Mouse (Mus musculus) forebrain, embryonic 11.5 days (tissue): ENCODE measurements around the gene Slc31a2. TPM values are rescaled to one million over a fixed set of nuclear protein-coding genes. Genes with fewer than 3 reads are reported as not detected.

Source experiments
- ATAC-seq: fragments of 200-750 bp; cut with Nextera tagmentation; replicated peaks from 2 replicates; pipeline ENCODE4 v1.8.0; 2017; ENCODE audit warnings: moderate TSS enrichment; ENCODE audit not compliant: low FRiP score
- DNase-seq: peaks from one replicate; pipeline ENCODE4 v3.0.0-alpha.2; 2017; ENCODE audit warnings: low spot score
- H3K27ac ChIP-seq: fragments of 300-500 bp; sonication (generic); 2 replicates; pipeline ENCODE4 v1.5.1; 2014; ENCODE audit warnings: low read depth, low read length
- H3K27me3 ChIP-seq: fragments of 300-500 bp; sonication (generic); 2 replicates; pipeline ENCODE4 v1.6.1; 2014; ENCODE audit warnings: mild to moderate bottlenecking, low read length, mixed read lengths; ENCODE audit not compliant: control insufficient read depth, insufficient read depth
- H3K36me3 ChIP-seq: fragments of 300-500 bp; sonication (generic); 2 replicates; pipeline ENCODE4 v1.6.1; 2014; ENCODE audit warnings: mild to moderate bottlenecking, low read length, moderate library complexity, mixed read lengths; ENCODE audit not compliant: control insufficient read depth, insufficient read depth
- H3K4me1 ChIP-seq: fragments of 300-500 bp; sonication (generic); replicated peaks from 2 replicates; pipeline ENCODE4 v1.6.1; 2014; ENCODE audit warnings: low read length, mixed read lengths; ENCODE audit not compliant: control insufficient read depth, insufficient read depth
- H3K4me2 ChIP-seq: fragments of 300-500 bp; sonication (generic); 2 replicates; pipeline ENCODE4 v1.6.1; 2014; ENCODE audit warnings: low read depth, mild to moderate bottlenecking, low read length, moderate library complexity, mixed read lengths; ENCODE audit not compliant: severe bottlenecking
- H3K4me3 ChIP-seq: fragments of 300-500 bp; sonication (generic); 2 replicates; pipeline ENCODE4 v1.5.1; 2014; ENCODE audit warnings: low read depth, low read length
- H3K9ac ChIP-seq: fragments of 300-500 bp; sonication (generic); 2 replicates; pipeline ENCODE4 v1.6.1; 2014; ENCODE audit warnings: low read length
- H3K9me3 ChIP-seq: fragments of 300-500 bp; sonication (generic); 2 replicates; pipeline ENCODE4 v1.6.1; 2016; ENCODE audit warnings: low read length, mixed read lengths; ENCODE audit not compliant: control insufficient read depth
- WGBS: fragments of 180-500 bp; shearing (Covaris S2); extraction: QIAGEN DNeasy Blood & Tissue Kit; methylation state at CpG from one replicate; pipeline ENCODE4 v1.1.7; 2014; 5-methylcytosine and 5-hydroxymethylcytosine counted together
- polyA plus RNA-seq: library from polyadenylated mRNA; unstranded; fragments of >200 nt; fragmentation: Nextera tagmentation; extraction: Ambion mirVana; gene quantifications from 2 replicates; pipeline ENCODE4 v1.2.1, GENCODE M21; 2014

The Slc31a2 gene
- polyA plus RNA-seq, 1 experiment from 2014 or later: 7.9 TPM

DNA sequence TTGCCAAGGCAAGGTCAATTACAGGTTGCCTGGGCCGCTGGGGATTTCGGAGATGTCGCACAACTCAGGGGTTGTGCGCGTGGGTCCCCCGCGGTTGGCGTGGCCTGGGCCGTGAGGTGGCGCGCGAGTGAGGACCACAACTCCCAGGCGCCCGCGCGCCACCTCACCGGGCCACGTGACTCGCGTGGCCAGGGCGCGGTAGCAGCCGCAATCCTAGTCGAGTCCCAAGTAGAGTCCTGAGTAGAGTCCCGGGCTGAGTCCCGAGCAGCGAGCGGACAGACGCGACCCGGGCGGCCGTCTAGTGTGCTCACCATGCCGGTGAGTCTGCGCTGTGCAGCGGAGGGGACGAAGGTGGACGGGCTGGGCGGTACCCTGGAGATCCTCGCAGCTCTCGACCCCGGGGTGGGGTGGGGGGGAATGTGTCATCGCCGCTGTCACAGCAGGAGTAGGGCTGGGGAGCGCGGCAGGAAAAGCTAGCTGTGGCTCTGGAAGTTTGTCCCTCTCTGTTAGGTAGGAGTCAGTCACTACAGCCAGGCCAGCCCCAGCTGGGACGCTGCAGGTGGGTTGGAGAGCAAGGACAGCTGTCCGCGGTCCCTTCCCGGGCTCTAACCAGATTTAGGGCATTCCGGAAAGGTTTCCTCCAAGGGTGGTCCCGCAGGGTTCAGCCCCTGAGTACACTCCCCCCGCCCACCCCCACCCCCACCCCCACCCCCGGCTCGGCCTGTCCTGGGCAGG, 24.1 kb downstream of the Slc31a2 start:
- Histone ChIP-seq H3K36me3 (no peaks in the 10 kb centered on the region), H3K4me1 (peaks cover 3% of the 10 kb centered on the region; the same call in 1 of the 2 replicates), H3K9me3 (no peaks in the 10 kb centered on the region), H3K27ac (no peak overlapping the region), H3K4me2 (peak overlapping the region; percentile 86), H3K4me3 (peak overlapping the region; percentile 69), H3K9ac (peak overlapping the region; percentile 63), H3K27me3 (no peaks in the 10 kb centered on the region)
- DNase-seq: peak; percentile 87
- peak; percentile 97 for ATAC-seq
- WGBS: under 1% methylated on average over 55 of the region's 55 CpGs

DNA sequence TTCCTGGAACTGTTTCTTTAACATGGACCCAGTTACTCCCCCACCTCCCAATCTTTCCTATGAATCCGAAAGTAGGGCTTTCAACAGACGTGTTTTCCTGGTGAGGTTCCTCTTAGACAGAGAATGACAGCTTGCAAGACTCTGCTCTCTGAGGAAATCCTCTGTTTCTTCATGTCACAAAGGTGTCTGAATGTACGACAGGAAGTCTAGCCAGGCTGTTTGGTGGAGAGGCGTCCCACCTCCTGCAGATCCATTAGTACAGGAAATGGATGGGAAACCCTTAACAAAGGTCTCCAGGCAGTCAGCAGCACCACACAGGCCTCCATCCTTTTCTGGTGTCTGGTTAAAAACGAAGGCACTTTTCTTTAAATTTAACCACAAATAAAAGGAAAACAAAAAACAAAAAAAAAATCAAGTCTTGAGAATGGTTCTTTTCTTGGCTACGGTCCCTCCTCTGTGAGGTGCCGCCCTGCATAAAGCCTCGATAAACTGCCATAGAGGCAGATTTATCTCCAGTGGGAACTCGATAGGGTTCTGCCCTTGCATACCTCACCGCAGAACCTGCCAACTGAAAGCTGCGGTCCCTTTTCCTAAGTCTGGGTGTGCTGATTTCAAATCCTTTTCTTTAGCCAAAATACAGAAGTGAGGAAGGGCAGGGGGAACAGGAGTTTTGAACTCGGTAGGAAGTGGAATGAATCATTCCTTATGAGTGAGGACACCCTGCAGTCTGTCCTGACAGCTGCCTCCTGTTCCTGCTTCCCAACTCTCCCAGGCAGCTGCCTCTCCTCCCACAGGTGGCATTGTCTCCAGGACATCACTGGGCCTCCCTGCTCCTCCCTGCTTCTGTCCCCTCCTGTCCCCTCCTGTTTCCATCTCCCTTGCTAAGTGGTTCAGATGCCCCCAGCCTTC, 24.9 kb downstream of the Slc31a2 start:
- no peaks in the 10 kb centered on the region for H3K9me3 ChIP-seq
- peak overlapping the region; percentile 63; the same call in 1 of the 2 replicates for H3K9ac ChIP-seq
- H3K27me3 ChIP-seq: no peaks in the 10 kb centered on the region
- WGBS: 20% methylated on average over 12 of the region's 12 CpGs
- no peak overlapping the region for H3K27ac ChIP-seq
- peak overlapping the region; percentile 86 for H3K4me2 ChIP-seq
- peaks cover 3% of the 10 kb centered on the region; the same call in 1 of the 2 replicates for H3K4me1 ChIP-seq
- H3K36me3 ChIP-seq: no peaks in the 10 kb centered on the region
- DNase-seq (no peak), ATAC-seq (no peak; the same call in 1 of the 2 replicates)
- H3K4me3 ChIP-seq: peak overlapping the region; percentile 69

DNA sequence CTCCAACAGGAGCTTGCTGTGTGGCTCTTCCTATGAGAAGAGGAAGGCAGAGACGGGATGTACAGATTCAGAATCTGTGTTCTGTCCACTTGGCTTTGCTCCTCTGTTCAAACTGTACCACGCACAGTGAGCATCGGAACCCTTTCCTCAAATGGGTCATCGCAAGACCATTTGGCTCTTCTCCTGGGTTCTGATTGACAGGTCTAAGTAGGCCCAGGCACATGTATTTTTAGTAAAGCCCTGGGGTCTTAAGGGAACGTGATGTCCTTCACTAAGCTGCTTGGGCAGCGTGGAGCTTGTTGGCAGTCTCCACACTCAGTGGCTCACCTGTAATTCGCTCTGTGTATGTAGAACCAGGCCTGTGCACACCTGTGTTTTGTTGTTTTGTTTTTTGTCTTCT, 26.9 kb downstream of the Slc31a2 start:
- Histone ChIP-seq H3K9ac (no peak overlapping the region), H3K27me3 (no peaks in the 10 kb centered on the region), H3K4me1 (peaks cover 3% of the 10 kb centered on the region; the same call in 1 of the 2 replicates), H3K4me3 (no peak overlapping the region), H3K36me3 (no peaks in the 10 kb centered on the region), H3K9me3 (no peaks in the 10 kb centered on the region), H3K4me2 (no peak overlapping the region), H3K27ac (no peak overlapping the region)
- no peak for DNase-seq
- WGBS: 87% methylated on average over 7 of the region's 7 CpGs
- no peak for ATAC-seq

- 93% methylated on average over 9 of the region's 9 CpGs for WGBS
- DNase-seq: no peak
- H3K4me2 ChIP-seq: no peak overlapping the region
These were observed 28.6 kb downstream of the Slc31a2 start for GRCm38 (mm10) chr4:62290816-62291505.

GRCm38 (mm10) chr4:62292461-62293180, 30.3 kb downstream of the Slc31a2 start:
- ATAC-seq (no peak), DNase-seq (no peak)
- no peaks in the 10 kb centered on the region for H3K27me3 ChIP-seq
- WGBS: 82% methylated on average over 8 of the region's 8 CpGs
- H3K4me2 ChIP-seq: no peak overlapping the region
- no peak overlapping the region for H3K4me3 ChIP-seq
- H3K27ac ChIP-seq: no peak overlapping the region
- no peaks in the 10 kb centered on the region for H3K36me3 ChIP-seq
- no peaks in the 10 kb centered on the region for H3K9me3 ChIP-seq
- H3K4me1 ChIP-seq: no peaks in the 10 kb centered on the region
- H3K9ac ChIP-seq: no peak overlapping the region

More at GRCm38 (mm10) chr4:62290816-62291505, 28.6 kb downstream of the Slc31a2 start:
- H3K4me3 ChIP-seq: no peak overlapping the region
- H3K27ac ChIP-seq: no peak overlapping the region
- no peaks in the 10 kb centered on the region for H3K36me3 ChIP-seq
- H3K4me1 ChIP-seq: peaks cover 3% of the 10 kb centered on the region; the same call in 1 of the 2 replicates
- no peak overlapping the region for H3K9ac ChIP-seq
- no peaks in the 10 kb centered on the region for H3K9me3 ChIP-seq
- ATAC-seq: no peak
- H3K27me3 ChIP-seq: no peaks in the 10 kb centered on the region

- Histone ChIP-seq H3K4me1 (no peaks in the 10 kb centered on the region), H3K9ac (no peak overlapping the region), H3K27ac (no peak overlapping the region), H3K4me3 (no peak overlapping the region), H3K36me3 (no peaks in the 10 kb centered on the region), H3K27me3 (no peaks in the 10 kb centered on the region), H3K4me2 (no peak overlapping the region), H3K9me3 (no peaks in the 10 kb centered on the region)
- 71% methylated on average over 10 of the region's 10 CpGs for WGBS
- DNase-seq: no peak
- no peak for ATAC-seq
These were observed 31.0 kb downstream of the Slc31a2 start for GRCm38 (mm10) chr4:62293219-62293861.

DNA sequence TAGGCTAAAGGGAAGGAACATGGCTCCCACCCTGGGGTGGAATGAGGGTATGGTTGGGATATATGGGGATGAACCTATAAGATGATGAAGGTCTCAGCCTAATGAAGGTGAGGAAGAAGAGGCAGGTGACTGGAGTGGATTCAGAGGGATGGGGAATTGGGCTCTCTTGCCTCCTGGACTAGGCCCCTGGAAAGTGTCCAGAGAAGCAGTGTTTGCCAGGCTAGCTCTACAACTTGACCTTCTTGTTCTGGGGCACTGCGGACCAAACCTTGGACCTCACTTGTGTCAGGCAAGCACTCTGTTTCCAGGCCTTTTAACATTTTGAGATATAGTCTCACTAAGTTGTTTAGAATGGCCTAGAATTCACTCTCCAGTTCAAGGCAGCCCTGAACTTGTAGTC, 32.4 kb downstream of the Slc31a2 start:
- ATAC-seq: no peak
- Histone ChIP-seq H3K9me3 (no peaks in the 10 kb centered on the region), H3K27me3 (no peaks in the 10 kb centered on the region), H3K36me3 (no peaks in the 10 kb centered on the region; the same call in 1 of the 2 replicates), H3K4me3 (no peak overlapping the region), H3K4me1 (no peaks in the 10 kb centered on the region), H3K27ac (no peak overlapping the region), H3K4me2 (no peak overlapping the region), H3K9ac (no peak overlapping the region)
- no peak for DNase-seq
- 94% methylated on average over 1 of the region's 1 CpGs for WGBS
